Mouse (Mus musculus): Measurements from ENCODE around the gene Olfr1052.
"Not testable (repeated sequence)": the region's sequence is repeated elsewhere in the genome, so short reads cannot be mapped to it uniquely, and the experiment has no call there.

Olfr1052 gene

GRCm38 (mm10) chr2:86292155-86292554 lies at the start of gene Olfr1052:
Olfr1052 (plus strand) TSS chr2:86292455.
- in situ Hi-C loops (cut with MseI, MboI): no loop called here

GRCm38 (mm10) chr2:86258228-86258627 lies 34.0 kb upstream of the Olfr1052 start, which contains the start of gene Olfr1049:
Olfr1049 (minus strand) TSS chr2:86258328.
- in situ Hi-C loops (cut with MseI, MboI): not testable (repeated sequence)

GRCm38 (mm10) chr2:86278988-86279387 lies 13.3 kb upstream of the Olfr1052 start, which contains the start of gene Olfr1051:
Olfr1051 (minus strand) TSS chr2:86279088.
- in situ Hi-C loops (cut with MseI, MboI): not testable (repeated sequence)

GRCm38 (mm10) chr2:86315184-86315583 lies 22.9 kb downstream of the Olfr1052 start, which contains the start of gene Olfr1053:
Olfr1053 (minus strand) TSS chr2:86315284.
- in situ Hi-C loops (cut with MseI, MboI): no loop called here

GRCm38 (mm10) chr2:86335333-86335732 lies 43.1 kb downstream of the Olfr1052 start, which contains the start of gene Olfr1054:
Olfr1054 (minus strand) TSS chr2:86335433.
- in situ Hi-C loops (cut with MseI, MboI): no loop called here
